Mouse (Mus musculus) cortical plate, adult 2 months (tissue): Measurements from ENCODE around the gene Borcs6. TPM values are rescaled to one million over a fixed set of nuclear protein-coding genes. Genes with fewer than 3 reads are reported as not detected.
"Not testable (repeated sequence)": the region's sequence is repeated elsewhere in the genome, so short reads cannot be mapped to it uniquely, and the experiment has no call there.

ENCODE experiments used
- H3K27ac ChIP-seq: fragments of 200-500 bp; 2 replicates; pipeline ENCODE4 v1.5.1; 2012; ENCODE audit warnings: low read length, control low read depth, inconsistent platforms; ENCODE audit not compliant: insufficient read depth
- H3K4me1 ChIP-seq: fragments of 200-500 bp; 2 replicates; pipeline ENCODE4 v1.6.1; 2011; ENCODE audit warnings: low read length; ENCODE audit not compliant: control insufficient read depth, insufficient read depth
- H3K4me3 ChIP-seq: fragments of 200-500 bp; 2 replicates; pipeline ENCODE4 v1.5.1; 2011; ENCODE audit warnings: mild to moderate bottlenecking, low read length, control low read depth; ENCODE audit not compliant: insufficient read depth
- CTCF ChIP-seq: fragments of 200-500 bp; IDR thresholded peaks from 2 replicates; pipeline ENCODE4 v1.5.1; 2011; ENCODE audit warnings: mild to moderate bottlenecking, control low read depth, low read length; ENCODE audit not compliant: insufficient read depth; ENCODE audit errors: extremely low read depth
- POLR2A ChIP-seq: fragments of 200-500 bp; IDR thresholded peaks from 2 replicates; pipeline ENCODE4 v1.6.1; 2011; ENCODE audit warnings: mild to moderate bottlenecking, low read length, control low read depth; ENCODE audit not compliant: insufficient read depth; ENCODE audit errors: extremely low read depth
- polyA plus RNA-seq: library from polyadenylated mRNA; depleted of rRNA; stranded (reverse); fragments of >200 nt; gene quantifications from 2 replicates; pipeline ENCODE4 v1.2.3, GENCODE M21; 2012

Borcs6 gene
- polyA plus RNA-seq, 1 experiment = 32.5 TPM

GRCm38 (mm10) chr11:69091566-69092385 is 32.3 kb downstream of the Borcs6 start:
- H3K4me3 ChIP-seq = no peak overlapping the region
- H3K27ac ChIP-seq = no peak overlapping the region
- H3K4me1 ChIP-seq = peaks cover 1% of the 10 kb centered on the region
- no peak for TF ChIP-seq POLR2A
- TF ChIP-seq CTCF = no peak

DNA sequence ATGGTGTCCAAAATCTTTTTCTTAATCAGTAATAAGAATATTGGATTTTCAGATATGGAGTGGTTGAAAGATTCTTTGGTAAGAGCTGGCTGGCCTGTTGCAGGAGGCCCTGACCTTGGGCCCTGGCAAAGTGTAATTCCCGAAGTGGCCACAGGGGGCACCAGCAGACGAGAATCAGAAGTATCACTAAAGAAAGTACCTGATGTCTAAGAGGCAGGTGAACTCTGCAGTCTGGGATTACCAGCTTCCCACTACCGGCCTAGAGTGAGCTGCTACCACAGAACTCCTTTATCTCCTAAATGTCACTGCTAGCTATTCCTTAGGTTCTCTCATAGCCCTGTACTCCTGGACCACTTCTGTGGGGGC is 32.9 kb downstream of the Borcs6 start:
- Histone ChIP-seq H3K4me3 (no peak overlapping the region), H3K27ac (no peak overlapping the region), H3K4me1 (peaks cover 1% of the 10 kb centered on the region)
- TF ChIP-seq CTCF (peak; percentile 79), POLR2A (no peak)

DNA sequence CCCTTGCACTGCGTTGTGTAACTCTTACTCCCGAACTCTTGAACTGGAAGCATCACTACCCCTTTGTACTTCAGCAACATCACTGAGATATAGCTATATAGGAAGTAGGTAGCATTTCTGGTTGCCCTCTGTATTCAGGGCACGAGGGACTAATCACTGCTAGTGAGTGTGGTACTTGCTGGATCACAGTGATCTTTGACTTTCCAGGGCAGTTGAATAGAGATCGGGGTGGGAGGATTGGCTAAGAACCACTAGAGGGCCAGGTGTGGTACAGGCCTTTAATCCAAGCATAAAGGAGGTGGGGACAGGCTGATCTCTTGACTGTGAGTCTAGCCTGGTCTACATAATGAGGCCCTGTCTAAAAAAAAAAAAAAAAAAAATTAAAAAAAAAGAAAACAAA is 33.4 kb downstream of the Borcs6 start:
- H3K4me3 ChIP-seq = no peak overlapping the region
- H3K27ac ChIP-seq = no peak overlapping the region
- H3K4me1 ChIP-seq = peaks cover 1% of the 10 kb centered on the region
- 0 out of 2 replicates have a peak, but pooled peaks have one; percentile 5 for TF ChIP-seq POLR2A
- no peak for TF ChIP-seq CTCF

GRCm38 (mm10) chr11:69093856-69094255 is 34.3 kb downstream of the Borcs6 start:
- H3K4me3 ChIP-seq, H3K4me1 ChIP-seq, H3K27ac ChIP-seq: not testable (repeated sequence)

- Histone ChIP-seq H3K27ac (peak within 1 kb of the TSS; percentile 98), H3K4me1 (peaks cover 2% of the 10 kb centered on the region; the same call in 1 of the 2 replicates), H3K4me3 (peak within 1 kb of the TSS; percentile 68)
- TF ChIP-seq CTCF (no peak), POLR2A (peak; percentile 98)
Measured at GRCm38 (mm10) chr11:69094697-69095429, 35.3 kb downstream of the Borcs6 start, which contains the start of gene Per1. TSS of gene Per1 (plus strand) at chr11:69095217.

GRCm38 (mm10) chr11:69095511-69096231 is 36.2 kb downstream of the Borcs6 start:
- Histone ChIP-seq H3K4me3 (peak overlapping the region; percentile 68), H3K4me1 (peaks cover 2% of the 10 kb centered on the region), H3K27ac (peak overlapping the region; percentile 98)
- no peak for TF ChIP-seq CTCF

DNA sequence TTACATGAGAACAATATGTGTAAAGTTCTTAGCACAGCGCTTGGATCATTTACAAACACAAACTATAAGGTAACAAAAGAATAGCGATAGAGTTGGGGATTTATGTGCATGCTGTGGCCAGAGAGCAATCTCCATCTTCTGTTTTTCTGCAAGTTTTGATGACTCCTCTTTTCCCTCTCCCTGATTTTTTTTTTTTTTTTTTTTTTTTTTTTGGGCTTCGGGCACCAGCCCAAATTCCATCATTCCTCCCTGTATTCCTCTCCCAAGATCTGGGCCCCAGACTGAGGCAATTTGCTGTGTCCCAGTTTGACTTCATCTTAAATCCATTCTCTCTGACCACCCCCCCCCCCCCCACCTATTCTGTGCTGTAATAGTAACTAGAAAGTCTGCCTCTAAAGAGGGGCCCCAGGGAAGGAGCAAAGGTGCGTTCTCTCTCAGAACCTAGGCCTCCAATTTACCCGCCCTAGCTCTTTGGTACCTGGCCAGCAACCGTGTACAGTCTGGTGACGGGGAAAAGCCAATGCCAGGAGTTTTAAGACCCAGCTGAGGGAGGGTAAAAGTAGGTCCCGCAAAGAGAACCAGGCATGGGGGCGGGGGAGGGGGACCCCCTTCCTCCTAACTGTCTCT is 37.0 kb downstream of the Borcs6 start:
- Histone ChIP-seq H3K4me1 (peaks cover 4% of the 10 kb centered on the region), H3K27ac (peak overlapping the region; percentile 98), H3K4me3 (peak overlapping the region; percentile 68)
- TF ChIP-seq POLR2A = no peak
- no peak for TF ChIP-seq CTCF

DNA sequence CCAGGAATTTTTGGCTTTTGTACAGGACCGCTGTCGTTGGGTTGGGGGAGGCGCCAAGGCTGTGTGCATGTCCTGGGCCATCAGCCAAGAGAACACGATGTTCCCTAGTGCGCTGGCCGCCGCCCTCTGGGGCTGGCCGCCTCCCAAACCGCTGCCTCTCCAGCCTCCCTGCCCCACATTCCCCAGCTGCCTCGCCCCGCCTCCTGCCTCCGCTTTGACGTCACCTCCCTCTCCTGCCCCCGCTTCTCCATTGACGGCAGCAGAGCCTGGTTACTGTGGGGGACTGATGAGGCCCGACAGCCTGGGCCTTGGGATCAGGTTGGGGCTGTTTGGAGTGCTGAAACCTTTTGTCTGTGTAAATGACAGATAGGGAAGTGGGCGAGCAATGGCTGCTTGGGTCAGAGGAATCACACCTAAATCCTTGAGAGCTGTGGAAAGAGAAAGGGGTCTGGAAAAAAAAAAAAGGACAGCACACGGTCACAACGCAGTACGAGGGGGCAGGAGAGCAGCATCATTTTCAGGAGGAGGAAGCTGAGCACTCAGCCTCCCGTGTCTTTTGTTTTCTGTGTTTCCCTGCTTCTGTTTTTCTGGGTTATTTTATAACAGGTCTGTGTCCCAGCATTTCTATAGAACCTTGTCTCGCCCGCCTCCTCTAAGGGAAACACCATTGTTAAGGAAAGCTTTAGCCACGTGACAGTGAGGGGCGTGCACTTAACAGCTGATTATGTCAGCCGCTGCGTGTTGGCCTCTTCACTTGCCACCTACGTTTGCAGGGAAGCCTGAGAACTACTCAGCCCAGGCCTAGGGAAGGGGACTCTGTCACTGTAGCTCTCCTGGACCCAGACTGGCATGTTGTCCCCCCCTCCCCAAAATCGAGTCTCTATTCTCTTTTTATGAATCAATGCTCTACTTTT is 37.7 kb downstream of the Borcs6 start:
- peaks cover 4% of the 10 kb centered on the region for H3K4me1 ChIP-seq
- peak overlapping the region; percentile 68 for H3K4me3 ChIP-seq
- peak overlapping the region; percentile 98 for H3K27ac ChIP-seq
- TF ChIP-seq POLR2A = peak; percentile 87
- TF ChIP-seq CTCF = no peak
